Mouse (Mus musculus) spleen, adult 2 months (tissue): ENCODE data around the gene Hsd17b11. TPM values are rescaled to one million over a fixed set of nuclear protein-coding genes. Genes with fewer than 3 reads are reported as not detected.
"Not testable (repeated sequence)": the region's sequence is repeated elsewhere in the genome, so short reads cannot be mapped to it uniquely, and the experiment has no call there.

Experiments
- DNase-seq, 2 experiments: peaks; one replicate each; pipeline versions ENCODE4 v3.0.0 to v3.0.0-alpha.2; 2012 to 2021; ENCODE audit warnings: low spot score in 2 of 2, low read depth in 1 of 2
- H3K27ac ChIP-seq: fragments of 200-500 bp; 2 replicates; pipeline ENCODE4 v1.5.1; 2012; ENCODE audit warnings: low read length, inconsistent platforms; ENCODE audit not compliant: insufficient read depth
- H3K27me3 ChIP-seq: fragments of 200-500 bp; 2 replicates; pipeline ENCODE4 v1.6.1; 2012; ENCODE audit warnings: mild to moderate bottlenecking, moderate library complexity, low read length, inconsistent platforms; ENCODE audit not compliant: control insufficient read depth, insufficient read depth
- H3K36me3 ChIP-seq: fragments of 200-500 bp; 2 replicates; pipeline ENCODE4 v1.6.1; 2012; ENCODE audit warnings: mild to moderate bottlenecking, low read length, inconsistent platforms; ENCODE audit not compliant: control insufficient read depth, insufficient read depth
- H3K4me1 ChIP-seq: fragments of 200-500 bp; 2 replicates; pipeline ENCODE4 v1.6.1; 2011; ENCODE audit warnings: inconsistent platforms; ENCODE audit not compliant: control insufficient read depth, insufficient read depth, insufficient read length
- H3K4me3 ChIP-seq: fragments of 200-500 bp; 2 replicates; pipeline ENCODE4 v1.5.1; 2011; ENCODE audit warnings: mild to moderate bottlenecking, inconsistent platforms; ENCODE audit not compliant: insufficient read depth, insufficient read length; ENCODE audit errors: extremely low read depth
- CTCF ChIP-seq: fragments of 200-500 bp; IDR thresholded peaks from 2 replicates; pipeline ENCODE4 v1.5.1; 2011; ENCODE audit warnings: mild to moderate bottlenecking, inconsistent platforms; ENCODE audit not compliant: insufficient read depth, insufficient read length, insufficient replicate concordance; ENCODE audit errors: extremely low read depth
- POLR2A ChIP-seq: fragments of 200-500 bp; IDR thresholded peaks from 2 replicates; pipeline ENCODE4 v1.6.1; 2011; ENCODE audit warnings: low read depth, low read length, inconsistent platforms
- whole genome bisulfite sequencing: fragments of 180-500 bp; shearing (Covaris S2); methylation state at CpG from one replicate; pipeline ENCODE4 v1.1.7; 2018; 5-methylcytosine and 5-hydroxymethylcytosine counted together
- polyA plus RNA-seq: library from polyadenylated mRNA; depleted of rRNA; stranded (reverse); fragments of >200 nt; gene quantifications from 2 replicates; pipeline ENCODE4 v1.2.3, GENCODE M21; 2012

Hsd17b11 gene
- polyA plus RNA-seq, 1 experiment = 12.2 TPM

DNA sequence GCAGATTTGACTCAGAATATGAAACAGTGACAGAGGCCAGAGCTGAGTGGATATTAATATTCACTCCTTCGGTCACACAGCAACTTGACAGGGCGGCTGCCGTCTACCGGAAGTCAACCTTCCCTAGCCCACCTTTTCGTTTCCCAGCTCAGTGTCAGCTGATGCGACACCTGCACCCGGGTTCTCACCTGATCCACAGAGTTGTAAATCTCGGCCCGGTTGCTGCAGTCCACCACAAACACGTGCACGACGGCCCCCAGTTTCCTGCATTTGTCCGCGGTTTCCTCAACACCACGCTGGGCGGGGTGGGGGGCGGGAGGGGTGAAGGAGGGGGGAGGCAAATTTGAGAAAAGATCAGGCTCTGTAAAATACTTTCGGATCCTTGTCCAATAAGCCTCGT lies 49.3 kb downstream of the Hsd17b11 start:
- Histone ChIP-seq H3K36me3 (no peaks in the 10 kb centered on the region), H3K4me3 (peak overlapping the region; percentile 59), H3K4me1 (no peaks in the 10 kb centered on the region), H3K27me3 (no peaks in the 10 kb centered on the region), H3K27ac (no peak overlapping the region)
- WGBS = 1% methylated on average over 19 of the region's 19 CpGs
- peak in 1 of 2 experiments; percentile 13 for DNase-seq
- no peak for TF ChIP-seq CTCF
- TF ChIP-seq POLR2A = no peak

DNA sequence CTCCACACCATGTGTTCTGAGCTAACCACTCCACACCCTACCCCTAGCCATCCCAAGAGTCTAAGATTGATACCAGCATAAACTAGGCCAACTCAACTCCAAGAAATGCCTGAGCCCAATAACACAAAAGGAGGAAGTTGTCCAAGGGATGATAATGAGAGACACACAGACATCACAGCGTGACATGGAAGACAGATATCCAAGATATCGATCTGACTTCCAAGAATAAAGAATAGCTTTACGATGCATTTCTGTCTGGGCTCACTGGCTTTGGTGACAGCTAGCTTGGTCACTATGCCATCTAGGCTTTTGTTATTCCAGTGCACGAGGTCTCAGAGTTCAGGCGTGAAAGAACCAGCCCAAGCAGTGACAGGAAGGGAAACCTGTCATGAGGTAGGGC lies 50.7 kb downstream of the Hsd17b11 start:
- H3K4me1 ChIP-seq = no peaks in the 10 kb centered on the region
- no peak overlapping the region for H3K27ac ChIP-seq
- H3K4me3 ChIP-seq = no peak overlapping the region
- 49% methylated on average over 5 of the region's 5 CpGs for WGBS
- TF ChIP-seq CTCF (no peak), POLR2A (no peak)
- no peak for DNase-seq
- H3K36me3 ChIP-seq = no peaks in the 10 kb centered on the region
- no peaks in the 10 kb centered on the region for H3K27me3 ChIP-seq

DNA sequence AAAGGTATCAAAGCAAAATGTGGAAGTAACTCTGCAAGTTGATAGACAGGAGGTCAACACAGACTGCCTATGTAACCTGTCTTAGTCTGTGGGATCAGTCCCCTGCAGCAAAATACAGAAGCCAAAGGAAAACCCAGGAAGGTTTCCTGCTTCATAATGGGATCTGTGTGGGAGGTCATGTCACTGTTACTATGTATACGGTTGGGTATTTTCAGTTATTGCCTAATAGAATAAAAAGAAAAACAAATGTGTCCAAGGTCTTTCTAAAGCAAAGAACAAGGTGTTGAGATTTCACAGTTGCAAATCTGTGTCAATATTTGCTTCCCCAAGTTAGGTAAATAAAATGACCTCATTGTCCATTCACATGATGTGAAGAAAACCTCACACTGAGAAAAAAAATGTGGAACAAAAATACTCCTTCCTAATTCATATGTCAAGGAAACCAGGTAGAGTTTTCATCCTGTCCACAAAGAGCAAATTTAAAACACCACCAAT lies 58.7 kb downstream of the Hsd17b11 start:
- Histone ChIP-seq H3K4me3 (no peak overlapping the region), H3K4me1 (no peaks in the 10 kb centered on the region), H3K27me3 (no peaks in the 10 kb centered on the region), H3K27ac (no peak overlapping the region), H3K36me3 (no peaks in the 10 kb centered on the region)
- no peak for DNase-seq
- 88% methylated on average over 1 of the region's 1 CpGs for WGBS
- TF ChIP-seq CTCF = no peak
- TF ChIP-seq POLR2A = no peak

DNA sequence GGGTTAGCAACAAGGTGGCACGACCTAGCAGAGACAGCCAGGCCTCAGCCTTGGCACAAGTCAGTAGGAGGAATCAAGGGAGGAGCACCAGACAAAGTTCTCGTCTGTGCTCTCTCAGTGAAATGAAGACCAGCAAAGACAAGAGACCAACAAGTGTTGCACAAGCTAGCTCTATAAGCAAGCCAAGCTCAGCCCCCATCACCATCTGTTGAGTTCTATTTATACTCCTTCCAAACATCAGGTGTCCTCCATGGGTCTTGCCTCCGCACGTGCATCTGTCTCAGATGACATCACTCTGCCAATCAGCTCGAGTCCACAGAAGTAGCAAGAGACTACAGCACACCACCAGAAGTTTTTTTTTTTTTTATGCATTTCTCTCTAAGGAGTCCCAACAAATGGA lies 67.1 kb downstream of the Hsd17b11 start:
- Histone ChIP-seq H3K4me3 (no peak overlapping the region), H3K4me1 (no peaks in the 10 kb centered on the region), H3K27me3 (no peaks in the 10 kb centered on the region), H3K27ac (no peak overlapping the region), H3K36me3 (no peaks in the 10 kb centered on the region)
- TF ChIP-seq CTCF (no peak), POLR2A (no peak)
- 67% methylated on average over 5 of the region's 5 CpGs for WGBS
- DNase-seq = no peak

DNA sequence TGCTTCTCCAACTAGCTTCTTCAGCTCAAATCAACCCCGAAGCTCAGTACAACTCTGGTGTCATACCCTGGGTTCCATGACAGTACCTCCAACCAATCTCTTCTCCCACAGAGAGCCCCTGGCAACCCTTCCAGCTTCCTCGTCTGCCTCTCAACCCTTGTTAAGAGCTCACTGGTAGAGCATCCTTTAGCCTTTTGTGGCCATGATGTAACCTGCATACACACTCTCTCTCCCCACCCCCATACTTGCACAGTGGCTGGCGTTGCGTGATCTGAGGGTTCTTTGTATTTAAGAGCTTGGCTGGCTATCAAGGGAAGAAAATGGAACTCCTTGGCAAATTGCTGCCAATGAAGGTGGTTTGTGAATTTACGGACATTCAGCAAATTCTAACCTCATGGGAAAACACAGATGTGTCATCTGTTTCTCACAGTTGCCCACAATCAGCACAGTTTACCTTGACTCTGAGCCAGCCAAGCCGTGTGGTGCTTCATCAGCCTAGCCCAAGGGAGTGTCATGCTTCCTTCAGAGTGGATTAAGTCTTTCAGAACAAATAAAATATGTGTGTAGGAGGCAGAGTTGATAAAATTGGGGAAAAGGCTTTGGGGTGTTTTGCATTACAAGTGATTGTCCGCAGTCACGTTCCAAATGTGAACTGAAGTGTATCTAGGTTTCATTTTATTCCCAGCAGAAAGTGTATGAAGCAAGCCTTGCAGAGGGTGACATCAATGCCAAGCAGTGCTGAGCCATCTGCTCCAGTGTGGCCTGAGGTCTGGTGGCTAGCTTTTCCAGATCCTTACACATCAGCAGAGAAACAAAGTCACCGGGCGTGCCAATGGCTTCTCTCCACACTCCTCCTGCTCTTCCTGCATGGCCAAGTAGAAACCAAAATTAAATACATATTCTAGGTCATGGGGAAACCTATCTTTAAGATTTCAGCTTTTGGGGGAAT lies 68.3 kb downstream of the Hsd17b11 start:
- no peak overlapping the region for H3K27ac ChIP-seq
- WGBS = 86% methylated on average over 10 of the region's 10 CpGs
- TF ChIP-seq CTCF = no peak
- no peak for TF ChIP-seq POLR2A
- DNase-seq = no peak
- no peak overlapping the region for H3K4me3 ChIP-seq
- no peaks in the 10 kb centered on the region for H3K36me3 ChIP-seq
- H3K27me3 ChIP-seq = no peaks in the 10 kb centered on the region
- no peaks in the 10 kb centered on the region for H3K4me1 ChIP-seq

DNA sequence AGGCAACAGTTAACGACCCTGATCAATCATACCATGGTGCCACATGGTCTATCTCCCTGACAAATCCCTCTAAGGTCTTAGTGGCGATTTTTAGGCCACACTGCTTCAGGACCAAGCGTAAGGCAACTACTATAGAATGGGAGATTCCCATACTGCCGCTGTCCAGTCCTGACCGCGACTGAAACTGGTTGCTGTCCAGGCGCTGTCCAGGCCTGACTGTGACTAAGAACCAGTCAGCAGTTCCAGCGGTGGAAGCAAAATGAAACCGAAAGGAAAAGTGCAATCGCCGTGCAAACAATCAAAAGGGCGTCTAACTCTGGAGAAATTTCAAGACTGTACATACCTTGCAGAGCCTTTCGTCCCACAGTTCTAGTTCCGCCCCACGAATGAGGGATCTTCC lies 71.6 kb downstream of the Hsd17b11 start:
- not testable (repeated sequence) for DNase-seq, H3K27ac ChIP-seq, H3K4me3 ChIP-seq, H3K36me3 ChIP-seq, H3K27me3 ChIP-seq, H3K4me1 ChIP-seq
- WGBS = 90% methylated on average over 15 of the region's 15 CpGs

DNA sequence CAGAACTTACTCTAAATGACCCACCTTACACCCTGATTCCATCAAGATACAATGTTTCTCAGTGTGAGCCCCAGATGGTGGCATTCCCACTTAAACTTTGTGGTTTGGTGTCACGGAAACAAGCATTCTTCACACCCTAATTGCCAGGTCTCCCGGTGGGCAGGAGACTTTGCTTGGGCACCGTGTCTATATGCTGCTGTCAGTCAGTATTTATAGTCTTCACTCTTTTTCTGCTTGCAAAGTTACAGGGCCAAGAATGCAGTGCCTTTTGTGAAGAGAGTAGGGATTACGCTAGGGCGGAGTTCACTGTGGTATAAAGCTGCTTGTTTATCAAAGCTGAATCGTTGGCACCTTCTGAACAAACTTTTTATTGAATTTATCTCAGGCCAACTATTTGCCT lies 78.5 kb downstream of the Hsd17b11 start:
- WGBS = 67% methylated on average over 6 of the region's 6 CpGs
- no peak overlapping the region for H3K27ac ChIP-seq
- H3K4me3 ChIP-seq = no peak overlapping the region
- no peaks in the 10 kb centered on the region for H3K36me3 ChIP-seq
- no peak for DNase-seq
- TF ChIP-seq CTCF = no peak
- TF ChIP-seq POLR2A = no peak
- no peaks in the 10 kb centered on the region for H3K4me1 ChIP-seq
- 0 out of 2 replicates have a peak, but pooled peaks cover 2% of the 10 kb centered on the region for H3K27me3 ChIP-seq
